Mouse (Mus musculus): ENCODE data around the gene Khdrbs2.

- no peak for TF ChIP-seq POLR2A (IDR thresholded peaks at IDR 0.05; ENCODE audit: extremely low read depth, insufficient read depth, low read length)
- no peak for TF ChIP-seq CTCF (IDR thresholded peaks at IDR 0.05; ENCODE audit: low read depth, low read length)
Measured at GRCm38 (mm10) chr1:32309637-32310036, 137.1 kb downstream of the Khdrbs2 start.
